Mouse (Mus musculus): ENCODE measurements around the gene Relch. TPM values are rescaled to one million over a fixed set of nuclear protein-coding genes. Genes with fewer than 3 reads are reported as not detected.

Relch gene
- polyA plus RNA-seq, 1 experiment from 2014 or later, result 19.7 TPM

DNA sequence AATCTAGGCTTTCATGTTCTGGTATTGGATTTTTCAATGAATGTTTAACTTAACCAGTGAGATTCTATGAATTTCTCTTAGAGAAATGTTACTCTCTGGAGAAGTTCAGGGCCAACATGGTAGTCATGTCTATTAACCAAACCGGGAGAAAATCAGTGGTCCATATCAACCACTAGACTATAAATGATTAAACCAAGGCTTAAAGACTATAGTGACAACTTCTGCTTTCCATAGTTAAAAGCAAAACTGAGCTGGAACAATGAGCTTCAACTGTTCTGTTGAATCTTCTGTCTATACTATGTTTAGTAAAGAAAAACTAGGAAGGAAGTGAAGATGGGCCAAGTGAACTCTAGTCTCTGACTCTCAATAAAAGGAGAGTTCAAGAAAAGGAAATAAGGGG lies 82.8 kb downstream of the Relch start:
- Histone ChIP-seq H3K4me3 (ENCODE audit: low read depth, low read length) (no peak overlapping the region), H3K27ac (replicated peaks; ENCODE audit: low read depth, low read length) (no peak overlapping the region), H3K36me3 (replicated peaks; ENCODE audit: control insufficient read depth, insufficient read depth, low read depth, low read length) (no peaks in the 10 kb centered on the region), H3K27me3 (ENCODE audit: control insufficient read depth, insufficient read depth, low read length) (no peaks in the 10 kb centered on the region), H3K4me1 (ENCODE audit: control insufficient read depth, insufficient read depth, low read length) (no peaks in the 10 kb centered on the region), H3K9me3 (replicated peaks; ENCODE audit: control insufficient read depth, low read length) (no peaks in the 10 kb centered on the region), H3K4me2 (ENCODE audit: low read depth, low read length) (no peak overlapping the region), H3K9ac (replicated peaks; ENCODE audit: low read length) (no peak overlapping the region)
- DNase-seq (ENCODE audit: low spot score), result no peak
- 82% methylated on average over 1 of the region's 1 CpGs for whole genome bisulfite sequencing
- ATAC-seq (replicated peaks; ENCODE audit: insufficient number of reproducible peaks, low FRiP score, low TSS enrichment, low read depth), result no peak

- H3K27ac ChIP-seq (replicated peaks; ENCODE audit: low read depth, low read length), result no peak overlapping the region
- no peaks in the 10 kb centered on the region for H3K4me1 ChIP-seq (ENCODE audit: control insufficient read depth, insufficient read depth, low read length)
- 96% methylated on average over 5 of the region's 5 CpGs for WGBS
- no peaks in the 10 kb centered on the region for H3K27me3 ChIP-seq (ENCODE audit: control insufficient read depth, insufficient read depth, low read length)
- no peak overlapping the region for H3K4me3 ChIP-seq (ENCODE audit: low read depth, low read length)
- no peaks in the 10 kb centered on the region for H3K36me3 ChIP-seq (replicated peaks; ENCODE audit: control insufficient read depth, insufficient read depth, low read depth, low read length)
- DNase-seq (ENCODE audit: low spot score) (no peak), ATAC-seq (replicated peaks; ENCODE audit: insufficient number of reproducible peaks, low FRiP score, low TSS enrichment, low read depth) (no peak)
- no peak overlapping the region for H3K4me2 ChIP-seq (ENCODE audit: low read depth, low read length)
- H3K9me3 ChIP-seq (replicated peaks; ENCODE audit: control insufficient read depth, low read length), result no peaks in the 10 kb centered on the region
- H3K9ac ChIP-seq (replicated peaks; ENCODE audit: low read length), result no peak overlapping the region
These were observed 83.4 kb downstream of the Relch start for GRCm38 (mm10) chr1:105746858-105747596.

DNA sequence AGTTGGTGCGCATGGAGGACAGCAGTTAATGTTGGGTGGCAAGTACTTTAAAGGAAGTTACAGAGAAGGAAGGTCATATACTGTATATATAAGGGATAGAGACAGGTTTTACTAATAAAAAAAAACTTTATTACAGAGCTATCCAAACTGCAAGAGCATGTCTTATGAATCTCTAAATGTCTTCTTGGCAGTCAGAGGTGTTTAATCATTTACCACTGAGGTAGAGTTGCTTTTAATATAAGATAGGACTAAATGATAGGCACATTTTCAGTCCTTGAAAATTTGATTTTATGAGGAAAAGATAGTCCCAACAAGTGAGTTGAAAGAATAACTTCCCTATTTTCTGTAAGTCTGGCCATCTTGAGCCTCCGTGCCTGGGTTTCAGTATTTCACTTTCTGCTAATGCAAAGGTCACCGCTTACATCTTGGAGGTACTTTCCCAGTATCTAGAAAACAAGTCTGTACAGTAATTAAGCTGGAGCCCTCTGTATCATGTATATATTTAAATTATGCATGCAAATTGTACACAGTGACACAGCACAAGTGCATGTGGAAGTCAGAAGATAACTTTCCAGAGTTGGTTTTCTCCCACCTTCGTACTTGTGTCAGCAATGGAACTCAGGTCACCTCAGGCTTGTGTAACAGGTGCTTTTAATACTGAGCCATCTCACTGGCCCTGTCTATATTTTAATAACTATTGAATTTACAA lies 84.6 kb downstream of the Relch start:
- WGBS, result 89% methylated on average over 4 of the region's 4 CpGs
- no peak overlapping the region for H3K4me2 ChIP-seq (ENCODE audit: low read depth, low read length)
- no peaks in the 10 kb centered on the region for H3K27me3 ChIP-seq (ENCODE audit: control insufficient read depth, insufficient read depth, low read length)
- ATAC-seq (replicated peaks; ENCODE audit: insufficient number of reproducible peaks, low FRiP score, low TSS enrichment, low read depth) (no peak), DNase-seq (ENCODE audit: low spot score) (no peak)
- H3K4me1 ChIP-seq (ENCODE audit: control insufficient read depth, insufficient read depth, low read length), result no peaks in the 10 kb centered on the region
- H3K4me3 ChIP-seq (ENCODE audit: low read depth, low read length), result no peak overlapping the region
- no peaks in the 10 kb centered on the region for H3K36me3 ChIP-seq (replicated peaks; ENCODE audit: control insufficient read depth, insufficient read depth, low read depth, low read length)
- H3K9me3 ChIP-seq (replicated peaks; ENCODE audit: control insufficient read depth, low read length), result no peaks in the 10 kb centered on the region
- H3K9ac ChIP-seq (replicated peaks; ENCODE audit: low read length), result no peak overlapping the region
- H3K27ac ChIP-seq (replicated peaks; ENCODE audit: low read depth, low read length), result no peak overlapping the region

GRCm38 (mm10) chr1:105752196-105752595 lies 88.5 kb downstream of the Relch start:
- DNase-seq (ENCODE audit: low spot score) (no peak), ATAC-seq (replicated peaks; ENCODE audit: insufficient number of reproducible peaks, low FRiP score, low TSS enrichment, low read depth) (no peak)
- Histone ChIP-seq H3K9ac (replicated peaks; ENCODE audit: low read length) (no peak overlapping the region), H3K9me3 (replicated peaks; ENCODE audit: control insufficient read depth, low read length) (no peaks in the 10 kb centered on the region), H3K4me3 (ENCODE audit: low read depth, low read length) (no peak overlapping the region), H3K4me1 (ENCODE audit: control insufficient read depth, insufficient read depth, low read length) (no peaks in the 10 kb centered on the region), H3K36me3 (replicated peaks; ENCODE audit: control insufficient read depth, insufficient read depth, low read depth, low read length) (no peaks in the 10 kb centered on the region), H3K4me2 (ENCODE audit: low read depth, low read length) (no peak overlapping the region), H3K27me3 (ENCODE audit: control insufficient read depth, insufficient read depth, low read length) (no peaks in the 10 kb centered on the region), H3K27ac (replicated peaks; ENCODE audit: low read depth, low read length) (no peak overlapping the region)
- WGBS, result 72% methylated on average over 4 of the region's 4 CpGs

DNA sequence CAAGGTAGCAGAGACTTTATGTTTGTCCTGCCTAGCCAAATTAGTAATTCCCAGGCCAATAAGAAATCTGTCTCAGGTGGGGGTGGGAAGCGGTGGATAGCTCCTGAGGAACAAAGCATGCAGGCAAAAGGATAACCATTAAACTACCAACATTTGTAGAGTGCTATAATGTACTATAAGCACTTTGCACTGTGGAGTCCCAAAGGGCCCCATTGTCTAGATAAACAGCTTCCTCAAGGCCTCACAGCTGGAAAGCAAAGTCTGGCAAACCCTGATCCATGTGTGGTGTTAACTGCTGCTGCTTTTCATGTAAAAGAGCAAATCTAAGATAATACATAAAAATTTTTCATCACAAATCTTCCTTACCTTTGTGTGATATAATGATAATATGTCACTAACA lies 89.3 kb downstream of the Relch start:
- H3K4me2 ChIP-seq (ENCODE audit: low read depth, low read length), result no peak overlapping the region
- no peaks in the 10 kb centered on the region for H3K9me3 ChIP-seq (replicated peaks; ENCODE audit: control insufficient read depth, low read length)
- H3K27me3 ChIP-seq (ENCODE audit: control insufficient read depth, insufficient read depth, low read length), result no peaks in the 10 kb centered on the region
- H3K27ac ChIP-seq (replicated peaks; ENCODE audit: low read depth, low read length), result no peak overlapping the region
- no peak overlapping the region for H3K9ac ChIP-seq (replicated peaks; ENCODE audit: low read length)
- no peak for DNase-seq (ENCODE audit: low spot score)
- H3K4me1 ChIP-seq (ENCODE audit: control insufficient read depth, insufficient read depth, low read length), result no peaks in the 10 kb centered on the region
- H3K4me3 ChIP-seq (ENCODE audit: low read depth, low read length), result no peak overlapping the region
- WGBS, result 91% methylated on average over 1 of the region's 1 CpGs
- no peaks in the 10 kb centered on the region for H3K36me3 ChIP-seq (replicated peaks; ENCODE audit: control insufficient read depth, insufficient read depth, low read depth, low read length)
- ATAC-seq (replicated peaks; ENCODE audit: insufficient number of reproducible peaks, low FRiP score, low TSS enrichment, low read depth), result no peak

GRCm38 (mm10) chr1:105758798-105759197 lies 95.1 kb downstream of the Relch start:
- Histone ChIP-seq H3K4me2 (ENCODE audit: low read depth, low read length) (no peak overlapping the region), H3K9ac (replicated peaks; ENCODE audit: low read length) (no peak overlapping the region), H3K27ac (replicated peaks; ENCODE audit: low read depth, low read length) (no peak overlapping the region), H3K4me1 (ENCODE audit: control insufficient read depth, insufficient read depth, low read length) (no peaks in the 10 kb centered on the region), H3K27me3 (ENCODE audit: control insufficient read depth, insufficient read depth, low read length) (no peaks in the 10 kb centered on the region), H3K36me3 (replicated peaks; ENCODE audit: control insufficient read depth, insufficient read depth, low read depth, low read length) (no peaks in the 10 kb centered on the region), H3K9me3 (replicated peaks; ENCODE audit: control insufficient read depth, low read length) (no peaks in the 10 kb centered on the region; the same call in 1 of the 2 replicates), H3K4me3 (ENCODE audit: low read depth, low read length) (no peak overlapping the region)
- WGBS, result 91% methylated on average over 4 of the region's 4 CpGs
- ATAC-seq (replicated peaks; ENCODE audit: insufficient number of reproducible peaks, low FRiP score, low TSS enrichment, low read depth), result no peak
- DNase-seq (ENCODE audit: low spot score), result no peak

GRCm38 (mm10) chr1:105759422-105760165 lies 95.9 kb downstream of the Relch start:
- Histone ChIP-seq H3K36me3 (replicated peaks; ENCODE audit: control insufficient read depth, insufficient read depth, low read depth, low read length) (no peaks in the 10 kb centered on the region), H3K9me3 (replicated peaks; ENCODE audit: control insufficient read depth, low read length) (no peaks in the 10 kb centered on the region; the same call in 1 of the 2 replicates), H3K27me3 (ENCODE audit: control insufficient read depth, insufficient read depth, low read length) (no peaks in the 10 kb centered on the region), H3K4me2 (ENCODE audit: low read depth, low read length) (no peak overlapping the region), H3K9ac (replicated peaks; ENCODE audit: low read length) (no peak overlapping the region), H3K27ac (replicated peaks; ENCODE audit: low read depth, low read length) (no peak overlapping the region), H3K4me1 (ENCODE audit: control insufficient read depth, insufficient read depth, low read length) (no peaks in the 10 kb centered on the region), H3K4me3 (ENCODE audit: low read depth, low read length) (no peak overlapping the region)
- 93% methylated on average over 3 of the region's 3 CpGs for WGBS
- ATAC-seq (replicated peaks; ENCODE audit: insufficient number of reproducible peaks, low FRiP score, low TSS enrichment, low read depth), result no peak
- DNase-seq (ENCODE audit: low spot score), result no peak

- WGBS, result 83% methylated on average over 8 of the region's 8 CpGs
- DNase-seq (ENCODE audit: low spot score), result no peak
These were observed 101.9 kb downstream of the Relch start for GRCm38 (mm10) chr1:105765586-105765985.

More at GRCm38 (mm10) chr1:105765586-105765985, 101.9 kb downstream of the Relch start:
- no peaks in the 10 kb centered on the region for H3K27me3 ChIP-seq (ENCODE audit: control insufficient read depth, insufficient read depth, low read length)
- H3K27ac ChIP-seq (replicated peaks; ENCODE audit: low read depth, low read length), result no peak overlapping the region
- H3K4me3 ChIP-seq (ENCODE audit: low read depth, low read length), result no peak overlapping the region
- H3K36me3 ChIP-seq (replicated peaks; ENCODE audit: control insufficient read depth, insufficient read depth, low read depth, low read length), result no peaks in the 10 kb centered on the region
- no peaks in the 10 kb centered on the region for H3K4me1 ChIP-seq (ENCODE audit: control insufficient read depth, insufficient read depth, low read length)
- H3K9ac ChIP-seq (replicated peaks; ENCODE audit: low read length), result no peak overlapping the region
- H3K4me2 ChIP-seq (ENCODE audit: low read depth, low read length), result no peak overlapping the region
- H3K9me3 ChIP-seq (replicated peaks; ENCODE audit: control insufficient read depth, low read length), result no peaks in the 10 kb centered on the region; the same call in 1 of the 2 replicates
- ATAC-seq (replicated peaks; ENCODE audit: insufficient number of reproducible peaks, low FRiP score, low TSS enrichment, low read depth), result no peak

Measured in embryonic facial prominence, embryonic 11.5 days (tissue).